Mouse (Mus musculus) heart, embryonic 14.5 days (tissue): ENCODE results near the gene Papola. TPM values are rescaled to one million over a fixed set of nuclear protein-coding genes. Genes with fewer than 3 reads are reported as not detected.

ENCODE experiments used
- ATAC-seq: fragments of 200-750 bp; cut with Nextera tagmentation; 2 replicates; pipeline ENCODE4 v1.8.0; 2017; ENCODE audit warnings: low read depth, moderate TSS enrichment; ENCODE audit not compliant: insufficient number of reproducible peaks, insufficient read depth, low FRiP score
- H3K27ac ChIP-seq, 2 experiments: fragments of 200-500 bp in 1 of 2; fragments of 300-500 bp in 1 of 2; sonication (generic) in 1 of 2; replicated peaks in 1 of 2; 2 replicates each; pipeline ENCODE4 v1.5.1; 2012 to 2014; ENCODE audit warnings: low read depth in 2 of 2, low read length in 2 of 2, control low read depth in 1 of 2, mild to moderate bottlenecking in 1 of 2, mixed read lengths in 1 of 2; ENCODE audit not compliant: control insufficient read depth in 1 of 2, insufficient read depth in 1 of 2
- H3K27me3 ChIP-seq: fragments of 300-500 bp; sonication (generic); 2 replicates; pipeline ENCODE4 v1.6.1; 2014; ENCODE audit warnings: mild to moderate bottlenecking, low read length, control low read depth; ENCODE audit not compliant: control insufficient read depth, insufficient read depth
- H3K36me3 ChIP-seq: fragments of 300-500 bp; sonication (generic); 2 replicates; pipeline ENCODE4 v1.6.1; 2014; ENCODE audit warnings: mild to moderate bottlenecking, control low read depth, low read length, mixed read lengths; ENCODE audit not compliant: control insufficient read depth, insufficient read depth
- H3K4me1 ChIP-seq, 2 experiments: fragments of 200-500 bp in 1 of 2; fragments of 300-500 bp in 1 of 2; sonication (generic) in 1 of 2; 2 replicates each; pipeline ENCODE4 v1.6.1; 2012 to 2014; ENCODE audit warnings: low read length in 2 of 2, control low read depth in 1 of 2, mixed read lengths in 1 of 2; ENCODE audit not compliant: control insufficient read depth in 2 of 2, insufficient read depth in 2 of 2
- H3K4me2 ChIP-seq: fragments of 300-500 bp; sonication (generic); 2 replicates; pipeline ENCODE4 v1.6.1; 2014; ENCODE audit warnings: mild to moderate bottlenecking, low read length
- H3K4me3 ChIP-seq, 2 experiments: fragments of 200-500 bp in 1 of 2; fragments of 300-500 bp in 1 of 2; sonication (generic) in 1 of 2; 2 replicates each; pipeline ENCODE4 v1.5.1; 2012 to 2014; ENCODE audit warnings: low read length in 2 of 2, mild to moderate bottlenecking in 2 of 2, control low read depth in 1 of 2, low read depth in 1 of 2, moderate library complexity in 1 of 2; ENCODE audit not compliant: control insufficient read depth in 1 of 2, insufficient read depth in 1 of 2
- H3K9ac ChIP-seq: fragments of 300-500 bp; sonication (generic); 2 replicates; pipeline ENCODE4 v1.6.1; 2014; ENCODE audit warnings: mild to moderate bottlenecking, low read length
- H3K9me3 ChIP-seq: fragments of 300-500 bp; sonication (generic); 2 replicates; pipeline ENCODE4 v1.6.1; 2016; ENCODE audit warnings: low read length, control low read depth; ENCODE audit not compliant: control insufficient read depth
- WGBS: fragments of 180-500 bp; shearing (Covaris S2); extraction: QIAGEN DNeasy Blood & Tissue Kit; methylation state at CpG from one replicate; pipeline ENCODE4 v1.1.7; 2014; 5-methylcytosine and 5-hydroxymethylcytosine counted together
- polyA plus RNA-seq: library from polyadenylated mRNA; unstranded; fragments of >200 nt; fragmentation: Nextera tagmentation; extraction: Ambion mirVana; gene quantifications from 2 replicates; pipeline ENCODE4 v1.2.1, GENCODE M21; 2014

Papola gene
- polyA plus RNA-seq, 1 experiment from 2014 or later, result 120 TPM

DNA sequence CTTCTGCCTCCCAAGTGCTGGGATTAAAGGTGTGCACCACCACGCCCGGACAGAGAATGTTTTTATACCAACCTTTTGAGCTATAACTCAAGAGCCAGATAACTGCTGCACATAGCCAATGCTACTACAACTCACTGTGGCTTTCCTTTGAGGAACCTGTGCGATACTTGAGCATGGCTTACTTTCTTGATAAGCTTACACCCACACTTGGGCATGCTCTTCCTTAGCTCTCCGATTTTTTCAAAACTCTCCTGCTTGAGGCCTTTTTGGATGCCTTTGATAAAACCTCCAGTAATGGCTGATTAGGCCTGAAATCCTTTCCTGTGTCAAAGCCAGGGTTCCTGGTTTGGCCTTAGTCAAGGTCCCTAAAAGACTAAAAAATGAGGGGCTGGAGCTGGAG is 6.8 kb upstream of the Papola start:
- H3K27me3 ChIP-seq, result no peaks in the 10 kb centered on the region
- WGBS, result 73% methylated on average over 4 of the region's 4 CpGs
- ATAC-seq, result no peak

DNA sequence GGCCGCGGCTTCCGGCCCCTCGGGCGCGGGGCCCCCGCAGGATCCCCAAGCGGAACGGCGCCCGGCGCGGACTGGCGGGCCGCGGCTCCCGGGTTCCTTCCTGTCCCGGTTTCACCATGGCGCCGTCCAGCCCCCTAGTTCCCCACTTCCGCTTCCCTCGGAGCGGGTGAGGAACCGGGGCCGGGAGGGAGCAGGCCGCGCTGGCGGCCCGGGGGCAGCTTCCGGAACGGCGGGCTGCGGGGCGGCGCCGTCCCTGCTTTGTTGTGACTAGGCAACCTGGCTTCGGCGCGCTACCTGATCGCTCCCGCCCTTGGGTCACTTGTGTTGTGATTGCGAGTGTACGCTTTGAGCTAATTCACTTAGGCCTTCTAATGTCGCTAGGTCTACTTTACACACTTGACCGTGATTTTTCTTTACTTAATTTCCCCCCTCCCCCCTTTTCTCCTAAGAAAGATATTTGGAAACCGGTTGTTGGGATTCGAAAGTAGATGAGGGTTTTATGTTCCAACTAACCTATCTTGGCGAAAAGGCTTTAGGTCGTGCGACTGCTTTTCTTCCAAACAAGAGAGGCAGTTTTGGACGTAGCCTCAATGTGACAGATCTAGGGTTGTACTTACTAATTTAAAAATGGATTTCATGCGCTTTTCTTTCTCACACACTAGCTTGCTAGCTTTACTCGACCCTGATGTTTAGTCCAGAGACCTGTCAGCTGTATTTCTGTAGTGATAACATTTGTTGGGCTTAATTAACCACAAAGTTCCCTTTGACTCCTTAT is 693 bp downstream of the Papola start:
- Histone ChIP-seq H3K36me3 (peaks cover 3% of the 10 kb centered on the region; the same call in 1 of the 2 replicates), H3K27ac (peak overlapping the region; percentile 96 to 97), H3K9me3 (no peaks in the 10 kb centered on the region), H3K4me1 (peaks cover 2 to 16% of the 10 kb centered on the region in 2 experiments; a peak in 3 of 4 replicates), H3K4me3 (peak overlapping the region; percentile 92 to 98), H3K9ac (peak overlapping the region; percentile 95), H3K4me2 (peak overlapping the region; percentile 93), H3K27me3 (no peaks in the 10 kb centered on the region)
- peak; percentile 68 for ATAC-seq
- under 1% methylated on average over 46 of the region's 53 CpGs for WGBS

More for the DNA sequence above, 6.8 kb upstream of the Papola start:
- no peaks in the 10 kb centered on the region for H3K9me3 ChIP-seq
- no peak overlapping the region for H3K27ac ChIP-seq
- no peak overlapping the region for H3K4me3 ChIP-seq
- H3K36me3 ChIP-seq, result no peaks in the 10 kb centered on the region
- no peak overlapping the region for H3K4me2 ChIP-seq
- H3K4me1 ChIP-seq, result no peaks in the 10 kb centered on the region
- no peak overlapping the region for H3K9ac ChIP-seq

DNA sequence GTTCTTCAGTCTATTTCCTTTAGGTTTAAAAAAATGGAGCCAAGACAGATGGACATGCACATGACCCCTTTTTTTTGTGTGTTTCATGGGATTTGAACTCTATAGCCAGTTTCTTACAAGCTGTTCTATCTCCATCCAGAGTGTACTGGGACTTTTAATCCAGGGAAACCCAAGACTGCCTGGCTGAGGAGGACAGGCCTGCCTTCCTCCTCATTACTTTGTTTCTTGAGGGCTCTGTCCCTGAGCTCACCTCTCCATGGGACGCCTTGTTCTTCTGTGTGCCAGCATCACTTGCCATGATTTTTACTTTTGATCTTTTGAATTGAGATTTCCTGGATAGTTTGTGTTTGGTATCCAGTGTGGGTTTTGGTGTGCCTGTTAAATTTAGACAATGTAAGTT is 1.6 kb downstream of the Papola start:
- no peak overlapping the region for H3K27ac ChIP-seq
- 61% methylated on average over 1 of the region's 1 CpGs for WGBS

DNA sequence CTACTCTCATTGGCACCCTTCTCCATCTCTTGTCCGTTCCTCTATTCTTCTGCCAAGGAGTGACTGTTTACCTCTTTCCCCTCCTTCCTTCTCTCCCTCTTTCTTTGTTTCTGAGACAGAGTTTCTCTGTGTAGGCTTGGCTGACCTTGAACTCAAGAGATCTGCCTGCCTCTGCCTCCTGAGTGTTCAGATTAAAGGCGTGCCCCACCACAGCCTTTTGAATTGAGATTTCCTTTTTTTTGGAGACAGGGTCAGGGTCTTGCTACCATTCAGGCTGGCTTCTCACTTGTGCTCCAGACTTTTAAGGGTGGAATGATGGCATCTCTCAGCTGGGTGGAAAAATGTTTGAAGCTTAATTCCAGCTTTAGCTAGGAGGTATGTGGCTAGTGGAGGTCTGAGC is 3.1 kb downstream of the Papola start:
- no peak overlapping the region for H3K9ac ChIP-seq
- H3K4me1 ChIP-seq, result peaks cover 2 to 16% of the 10 kb centered on the region in 2 experiments; a peak in 3 of 4 replicates
- WGBS, result 96% methylated on average over 2 of the region's 2 CpGs
- ATAC-seq, result no peak
- peaks cover 3% of the 10 kb centered on the region; the same call in 1 of the 2 replicates for H3K36me3 ChIP-seq
- H3K9me3 ChIP-seq, result no peaks in the 10 kb centered on the region
- H3K27me3 ChIP-seq, result no peaks in the 10 kb centered on the region
- H3K4me3 ChIP-seq, result no peak overlapping the region
- no peak overlapping the region for H3K27ac ChIP-seq
- H3K4me2 ChIP-seq, result no peak overlapping the region

More for the DNA sequence above, 1.6 kb downstream of the Papola start:
- H3K9me3 ChIP-seq, result no peaks in the 10 kb centered on the region
- H3K36me3 ChIP-seq, result peaks cover 3% of the 10 kb centered on the region; the same call in 1 of the 2 replicates
- no peaks in the 10 kb centered on the region for H3K27me3 ChIP-seq
- ATAC-seq, result no peak
- peak overlapping the region; percentile 93 for H3K4me2 ChIP-seq
- H3K4me3 ChIP-seq, result peak overlapping the region; percentile 10 to 92; a peak in 3 of 4 replicates
- H3K4me1 ChIP-seq, result peaks cover 2 to 16% of the 10 kb centered on the region in 2 experiments; a peak in 3 of 4 replicates
- H3K9ac ChIP-seq, result peak overlapping the region; percentile 95

DNA sequence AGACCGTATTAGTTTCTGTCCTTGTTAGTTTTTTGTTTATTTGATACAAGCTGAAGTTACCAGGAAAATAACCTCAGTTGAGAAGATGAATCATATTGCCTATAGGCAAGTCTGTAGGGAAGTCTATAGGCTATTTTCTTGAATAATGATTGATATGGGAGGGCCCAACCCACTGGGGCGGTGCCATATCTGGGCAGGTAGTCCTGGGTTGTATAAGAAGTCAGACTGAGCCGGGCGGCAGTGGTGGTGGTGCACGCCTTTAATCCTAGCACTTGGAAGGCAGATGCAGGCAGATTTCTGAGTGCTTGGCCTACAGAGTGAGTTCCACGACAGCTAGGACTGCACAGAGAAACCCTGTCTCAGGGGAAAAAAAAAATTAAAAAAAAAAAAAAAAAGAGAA is 5.4 kb downstream of the Papola start:
- Histone ChIP-seq H3K36me3 (peaks cover 6% of the 10 kb centered on the region; the same call in 1 of the 2 replicates), H3K9me3 (no peaks in the 10 kb centered on the region), H3K27me3 (no peaks in the 10 kb centered on the region), H3K4me1 (peaks cover 2 to 12% of the 10 kb centered on the region in 2 experiments; a peak in 3 of 4 replicates), H3K27ac (no peak overlapping the region), H3K4me3 (no peak overlapping the region), H3K9ac (no peak overlapping the region), H3K4me2 (no peak overlapping the region)
- 86% methylated on average over 6 of the region's 6 CpGs for WGBS
- no peak for ATAC-seq

DNA sequence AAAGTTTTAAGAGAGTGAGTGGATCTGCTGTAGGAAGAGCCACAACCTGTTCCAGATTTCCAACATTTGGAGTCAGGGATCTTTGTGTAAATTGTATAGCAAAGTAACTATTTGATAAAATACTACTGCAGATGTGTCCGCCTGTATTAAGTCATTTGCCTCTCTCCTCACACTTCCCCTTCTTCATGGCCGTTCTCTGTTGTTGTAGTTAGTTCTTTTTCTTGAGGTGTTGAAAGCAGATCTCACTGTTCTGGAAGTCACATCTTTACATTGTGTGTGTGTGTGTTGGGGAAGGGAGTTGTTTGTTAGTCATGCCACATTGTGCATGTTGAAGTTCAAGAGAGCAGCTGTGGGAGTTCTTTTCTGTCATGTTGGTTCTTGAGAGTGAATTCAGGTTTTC is 10.4 kb downstream of the Papola start:
- Histone ChIP-seq H3K4me3 (no peak overlapping the region), H3K27ac (no peak overlapping the region), H3K4me2 (no peak overlapping the region), H3K9ac (no peak overlapping the region), H3K4me1 (peaks cover 0 to 14% of the 10 kb centered on the region in 2 experiments; a peak in 2 of 4 replicates), H3K9me3 (no peaks in the 10 kb centered on the region), H3K36me3 (peaks cover 8% of the 10 kb centered on the region), H3K27me3 (no peaks in the 10 kb centered on the region)
- WGBS, result 64% methylated on average over 2 of the region's 2 CpGs
- no peak for ATAC-seq

DNA sequence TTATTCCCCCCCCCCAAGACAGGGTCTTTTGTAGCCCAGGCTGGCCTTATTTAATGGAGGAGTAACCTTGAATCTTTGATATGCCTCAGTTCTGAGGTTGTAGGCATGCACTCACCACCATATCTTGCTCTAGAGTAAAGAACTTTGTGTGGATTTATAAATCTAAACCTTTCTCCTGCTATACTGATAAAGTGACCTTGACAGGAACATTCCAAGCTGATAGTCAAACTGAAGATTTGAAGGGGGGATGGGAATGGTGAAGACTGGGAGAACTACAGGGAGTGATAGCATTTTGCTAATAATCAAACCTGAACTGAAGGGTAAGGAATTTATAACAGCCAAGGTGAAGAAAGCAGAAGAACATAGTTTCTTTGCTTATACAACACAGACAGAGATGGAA is 13.5 kb downstream of the Papola start:
- H3K36me3 ChIP-seq, result peaks cover 30% of the 10 kb centered on the region
- peaks cover 0 to 14% of the 10 kb centered on the region in 2 experiments; a peak in 2 of 4 replicates for H3K4me1 ChIP-seq
- ATAC-seq, result no peak
- no peak overlapping the region for H3K4me2 ChIP-seq
- H3K9me3 ChIP-seq, result no peaks in the 10 kb centered on the region
- no peak overlapping the region for H3K4me3 ChIP-seq
- no peaks in the 10 kb centered on the region for H3K27me3 ChIP-seq
- 0 out of 4 replicates have a peak overlapping the region, but pooled peaks of 1 of the 2 experiments have one; percentile 0 for H3K27ac ChIP-seq
- H3K9ac ChIP-seq, result no peak overlapping the region
